Mouse (Mus musculus) right cerebral cortex, postnatal 14 days (tissue): ENCODE measurements around the gene Ccl11.

Experiments
- DNase-seq: peaks from one replicate; pipeline ENCODE4 v3.0.0; 2022

Ccl11 gene

DNA sequence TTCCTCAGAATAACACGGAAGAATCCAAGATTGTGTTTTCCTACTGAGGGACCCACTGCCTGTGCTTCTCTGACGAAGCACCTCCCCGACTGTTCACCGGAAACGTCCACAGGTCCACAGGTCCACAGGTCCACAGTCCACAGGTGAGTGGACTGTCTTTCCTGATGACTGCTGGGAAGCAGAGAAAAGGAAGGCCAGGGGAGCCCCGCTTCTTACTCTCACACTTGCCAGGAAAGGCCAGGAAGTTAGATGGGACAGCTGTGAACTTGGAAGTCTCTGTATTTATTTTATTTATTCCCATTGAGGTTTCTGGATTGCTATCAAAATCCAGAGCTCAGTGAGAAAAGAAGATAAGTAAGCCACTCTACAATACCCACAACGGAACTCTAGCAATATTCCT is 3.8 kb upstream of the Ccl11 start:
- no peak for DNase-seq

DNA sequence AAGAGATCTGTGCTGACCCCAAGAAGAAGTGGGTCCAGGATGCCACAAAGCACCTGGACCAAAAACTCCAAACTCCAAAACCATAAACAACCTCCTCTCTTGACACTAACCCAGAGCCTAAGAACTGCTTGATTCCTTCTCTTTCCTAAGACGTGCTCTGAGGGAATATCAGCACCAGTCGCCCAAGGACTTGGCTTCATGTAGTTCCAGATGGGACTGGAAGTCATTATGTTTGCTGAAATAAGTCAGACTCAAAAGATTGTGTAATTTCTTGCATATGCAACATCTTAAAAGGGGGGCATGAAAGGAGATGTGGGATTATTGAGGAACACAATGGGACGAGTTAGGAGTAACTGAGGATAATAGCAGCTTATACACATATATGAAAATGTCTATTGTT is 4.6 kb downstream of the Ccl11 start:
- DNase-seq = no peak

DNA sequence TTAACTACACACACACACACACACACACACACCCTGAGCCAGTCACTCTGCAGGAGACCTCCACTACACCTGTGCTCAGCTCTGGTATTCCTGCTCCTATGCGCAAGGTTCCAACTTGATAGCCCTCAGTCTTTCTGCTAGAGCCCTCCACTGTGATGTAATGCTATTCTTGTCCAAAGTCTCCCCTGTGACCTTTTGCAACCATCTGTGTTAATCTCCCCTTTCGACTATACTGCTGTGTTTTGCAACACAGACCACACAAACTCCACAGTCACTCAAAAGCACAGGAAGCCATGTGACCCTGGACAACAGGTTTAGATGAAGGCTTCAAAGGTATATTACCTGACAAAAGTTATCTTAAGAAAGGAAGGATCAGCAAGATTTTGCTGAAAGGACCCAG is 5.8 kb downstream of the Ccl11 start:
- no peak for DNase-seq

DNA sequence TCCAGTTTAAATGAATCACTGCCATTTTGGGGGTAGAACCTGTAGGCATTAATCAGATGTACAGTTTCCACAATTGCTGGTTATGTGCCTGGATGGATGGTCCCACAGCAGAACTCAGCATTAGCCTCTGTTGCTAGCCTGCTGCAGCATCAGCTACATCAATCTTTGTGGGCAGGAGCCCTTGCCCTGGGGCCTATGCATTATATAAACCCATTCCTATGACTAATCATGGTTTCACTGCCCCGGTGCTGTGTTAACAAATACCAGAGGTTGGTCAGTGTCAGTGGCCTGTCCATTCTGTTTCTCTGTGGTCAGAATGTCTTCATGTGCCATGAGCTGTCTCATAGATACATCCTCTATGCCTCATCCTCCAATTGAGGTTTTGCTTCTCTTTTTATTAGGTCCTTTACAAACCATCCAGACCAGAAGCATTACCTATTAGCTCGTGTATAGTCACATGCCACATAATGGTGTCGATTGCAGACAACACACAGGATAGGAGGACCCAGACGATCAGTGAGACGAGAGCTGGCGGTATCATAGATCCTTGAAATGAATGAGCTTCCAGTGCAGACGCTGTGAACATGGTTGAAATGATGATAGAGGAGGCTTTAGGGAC is 9.4 kb downstream of the Ccl11 start:
- no peak for DNase-seq

DNA sequence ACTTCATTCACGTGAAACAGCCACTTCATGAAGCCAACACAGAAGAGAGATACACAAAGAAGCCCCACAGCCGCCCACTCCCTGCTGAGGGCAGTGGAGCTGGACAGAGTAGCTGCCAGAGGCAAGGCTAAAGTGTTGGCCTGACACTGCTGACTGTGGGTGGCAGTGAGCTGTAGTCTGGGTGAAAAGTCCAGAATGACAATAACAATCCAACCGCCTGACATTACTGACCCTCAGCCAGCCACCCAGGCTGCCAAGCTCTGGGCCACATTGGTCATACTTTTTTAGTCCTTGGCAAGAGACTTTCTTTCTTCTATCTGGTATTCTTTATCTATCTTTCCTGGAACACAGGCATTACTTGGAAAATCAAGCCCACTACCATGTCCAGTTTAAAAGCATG is 13.5 kb downstream of the Ccl11 start:
- no peak for DNase-seq

DNA sequence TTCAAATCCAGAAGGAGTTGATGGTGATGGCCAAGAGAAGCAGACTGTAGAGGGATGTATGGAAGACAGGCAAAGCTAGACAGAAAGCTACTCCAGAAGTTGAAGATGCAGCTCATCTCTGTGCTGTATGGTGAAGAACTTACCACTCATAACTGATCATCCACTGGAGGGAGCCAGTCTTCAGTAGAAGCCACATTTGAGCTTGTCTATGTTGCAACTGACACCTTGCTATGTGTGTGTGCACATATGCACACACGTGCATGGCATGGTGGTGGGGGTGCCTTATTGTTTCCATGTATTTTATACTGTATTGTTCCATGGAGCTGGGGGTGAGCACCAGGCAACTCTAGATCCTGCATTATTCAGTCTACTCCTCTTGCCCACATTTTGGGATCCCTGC is 14.8 kb downstream of the Ccl11 start:
- DNase-seq = no peak

DNA sequence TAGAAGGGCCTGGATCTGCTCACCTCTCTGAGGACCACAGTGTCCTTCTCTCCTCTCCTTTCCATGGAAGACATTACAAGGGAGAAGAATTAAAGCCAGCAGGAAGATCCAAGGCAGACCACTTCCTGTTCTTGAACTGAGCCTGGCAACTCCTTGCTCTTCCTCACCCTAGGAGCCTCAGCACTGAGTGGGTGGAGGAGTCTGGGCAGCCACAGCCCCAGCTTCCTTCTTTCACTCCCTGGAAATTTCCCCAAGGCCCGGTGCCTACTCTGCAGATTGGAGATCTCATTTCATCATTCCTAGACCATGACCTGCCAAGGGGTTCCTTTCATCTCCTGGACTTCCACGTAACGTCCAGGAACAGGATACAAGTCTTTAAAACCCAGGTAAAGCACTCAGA is 15.4 kb downstream of the Ccl11 start:
- no peak for DNase-seq

DNA sequence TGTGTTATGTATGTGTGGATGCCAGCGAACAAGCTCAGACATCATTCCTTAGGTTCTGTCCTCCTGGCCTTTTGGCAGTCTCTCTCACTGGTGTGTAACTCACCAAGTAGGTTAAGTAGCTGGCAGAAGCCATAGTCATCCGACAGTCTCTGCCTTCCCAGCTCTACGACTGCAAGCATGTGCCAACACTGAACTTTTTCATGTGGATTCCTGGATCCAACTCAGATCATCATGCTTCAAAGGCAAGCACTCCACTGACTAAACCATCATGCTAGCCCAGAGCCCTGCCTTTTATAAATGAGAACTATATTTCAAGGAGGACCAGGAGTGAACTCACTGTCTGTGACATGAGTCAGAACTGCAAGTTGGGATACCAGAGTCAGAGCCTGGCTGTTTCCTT is 16.1 kb downstream of the Ccl11 start:
- no peak for DNase-seq

DNA sequence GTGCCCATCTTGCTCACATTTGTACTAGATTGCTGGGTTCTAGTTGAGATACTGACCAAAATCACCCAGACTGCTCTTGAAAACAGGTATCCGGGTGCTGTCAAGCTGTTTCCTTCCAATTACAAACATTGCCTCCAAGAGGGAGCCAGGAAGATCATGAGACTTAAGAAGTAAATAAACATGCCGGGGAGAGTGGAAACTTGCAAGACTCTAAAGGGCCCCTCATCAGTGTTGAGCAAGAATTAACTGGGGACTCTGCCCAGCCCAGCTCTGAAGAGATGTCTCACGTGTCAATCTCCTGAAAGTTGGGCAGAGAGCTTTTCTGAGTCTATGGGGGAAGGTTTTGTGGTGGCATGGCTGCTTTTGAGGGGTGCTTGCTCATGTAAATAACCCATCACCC is 19.4 kb downstream of the Ccl11 start:
- DNase-seq = no peak

DNA sequence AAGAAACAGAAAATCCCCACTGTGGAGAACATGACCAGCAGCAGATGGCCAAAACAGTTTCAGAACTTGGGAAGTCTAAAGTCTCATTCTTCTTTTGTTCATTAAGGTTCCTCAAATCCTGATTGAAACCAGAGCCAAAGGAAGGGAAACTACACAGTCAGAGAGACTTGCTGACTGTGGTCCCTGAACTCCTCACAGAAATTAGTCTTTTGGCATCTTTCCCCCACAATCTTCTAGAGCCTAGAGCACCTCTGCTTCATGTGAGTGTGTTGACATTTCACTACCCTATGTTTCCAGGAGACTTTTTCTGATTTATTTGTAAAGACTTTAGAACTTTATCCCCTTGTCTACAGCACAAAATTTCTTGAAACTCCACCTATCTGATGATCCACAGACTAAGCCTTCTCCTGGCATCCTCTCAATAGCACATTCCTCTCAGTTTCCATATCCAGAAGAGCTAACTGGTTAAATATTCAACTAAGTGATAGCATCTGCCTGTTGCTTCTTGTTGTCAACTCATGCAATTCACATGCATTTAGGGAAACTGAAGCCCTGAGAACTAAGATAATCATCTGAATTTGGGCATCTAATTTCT is 20.6 kb downstream of the Ccl11 start:
- no peak for DNase-seq

DNA sequence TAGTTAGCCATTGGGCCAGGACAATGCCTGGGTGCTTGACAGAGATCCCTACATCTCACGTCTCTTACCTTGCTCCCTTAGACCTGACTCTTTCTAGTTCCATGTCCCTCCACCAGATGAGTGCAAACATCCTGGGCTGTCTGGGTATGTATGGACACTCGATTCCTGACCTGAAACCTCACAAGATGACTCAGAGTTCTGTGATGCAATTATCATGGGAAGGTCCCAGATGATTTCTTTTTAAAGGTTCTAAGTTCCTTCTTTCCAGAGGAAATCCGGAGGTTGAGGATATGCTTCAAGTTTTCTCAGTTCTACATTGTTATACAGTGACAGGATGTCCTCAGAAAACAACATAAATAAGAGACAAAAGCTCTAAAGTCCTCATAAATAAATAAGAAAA is 23.2 kb downstream of the Ccl11 start:
- no peak for DNase-seq

DNA sequence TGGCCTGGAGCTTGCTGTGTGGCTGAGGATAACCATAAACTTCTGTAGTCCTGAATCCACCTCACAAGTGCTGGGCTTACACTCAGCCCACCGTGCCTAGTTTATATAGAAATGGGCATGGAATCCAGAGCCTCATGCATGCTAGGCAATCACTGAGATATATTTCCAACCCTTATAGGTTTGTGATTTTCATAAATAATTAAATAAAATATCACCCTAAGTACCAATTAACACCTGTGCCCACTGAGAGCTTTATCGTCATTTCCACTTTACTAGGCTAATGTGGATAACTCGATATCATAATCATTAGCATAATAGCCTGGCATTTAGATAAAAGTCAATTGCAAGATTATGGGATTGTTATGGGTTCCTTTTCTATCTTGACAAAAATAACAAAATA is 26.7 kb downstream of the Ccl11 start:
- no peak for DNase-seq

DNA sequence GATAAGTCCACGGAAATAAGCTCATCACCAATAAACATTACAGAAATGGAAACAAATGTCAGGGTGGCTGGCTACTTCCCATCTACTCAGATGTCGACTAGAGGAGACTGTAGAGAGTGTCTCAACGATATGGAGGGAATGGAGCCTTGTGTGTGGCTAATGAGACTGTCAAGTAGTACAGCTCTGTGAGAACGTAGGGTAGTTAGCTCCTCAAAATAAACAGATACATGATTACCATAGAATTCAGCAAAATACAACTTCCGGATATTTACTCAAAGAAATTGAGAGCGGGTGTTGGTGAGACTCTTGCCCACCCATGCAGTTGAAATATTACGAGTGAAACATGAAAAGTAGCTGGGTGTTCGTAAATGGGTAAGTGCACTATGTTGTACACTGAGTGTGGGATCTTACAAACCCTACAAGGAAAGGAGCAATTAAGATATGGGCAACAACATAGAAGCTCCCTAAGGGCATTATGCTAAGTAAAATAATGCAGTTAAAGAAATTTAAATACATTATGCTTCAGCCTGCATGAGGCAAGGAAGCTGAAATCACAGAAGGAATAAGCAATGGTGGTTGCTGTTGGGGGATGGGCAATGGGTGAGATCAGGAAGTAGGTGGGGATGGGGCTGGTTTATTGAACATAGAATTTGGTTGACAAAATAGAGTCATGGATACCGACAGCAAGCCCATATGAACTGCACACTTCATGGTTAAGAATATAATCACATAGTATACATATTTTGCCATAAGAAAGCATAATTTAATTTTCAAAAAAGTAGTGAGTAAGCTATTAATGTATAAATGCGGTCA is 42.1 kb downstream of the Ccl11 start:
- no peak for DNase-seq

DNA sequence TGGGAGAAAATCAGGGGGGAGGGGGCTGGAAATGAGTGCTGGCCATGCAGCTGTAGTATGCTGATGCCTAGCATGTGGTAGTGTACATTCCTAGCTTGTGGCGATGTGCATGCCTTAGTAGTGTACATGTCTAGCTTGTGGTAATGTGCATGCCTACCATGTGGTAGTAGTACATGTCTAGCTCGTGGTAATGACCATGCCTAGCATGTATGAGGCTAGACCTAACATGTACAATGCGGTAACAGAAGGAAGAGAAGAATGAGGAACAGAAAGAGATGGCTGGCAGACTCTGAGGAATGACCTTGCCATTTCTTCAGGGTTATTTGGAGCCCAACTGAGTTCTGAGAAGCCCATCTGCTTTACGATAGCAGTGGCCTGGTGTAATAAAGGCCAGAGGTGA is 43.5 kb downstream of the Ccl11 start:
- DNase-seq = no peak

DNA sequence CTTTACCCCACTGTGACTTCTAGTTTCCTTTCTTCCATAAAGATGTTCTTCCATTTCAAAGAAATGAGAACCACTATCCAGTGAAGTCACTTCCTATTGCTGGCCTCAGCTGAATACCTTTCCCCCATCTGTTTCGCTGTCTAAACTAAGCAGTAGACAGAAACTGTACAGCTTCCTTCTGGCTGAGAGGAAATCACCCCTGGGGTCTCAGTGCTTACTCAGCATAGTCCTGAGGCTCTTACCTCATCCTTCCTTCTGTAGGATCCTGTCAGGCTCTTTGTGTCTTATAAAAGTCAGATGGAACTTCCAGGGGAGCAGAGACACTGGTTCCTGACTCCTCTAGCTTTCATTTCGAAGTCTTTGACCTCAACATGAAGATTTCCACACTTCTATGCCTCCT is 43.9 kb downstream of the Ccl11 start, which contains the start of gene Ccl12:
Gene Ccl12 (plus strand): TSS at position 317 of the 400 bp plus-strand sequence.
- no peak for DNase-seq

DNA sequence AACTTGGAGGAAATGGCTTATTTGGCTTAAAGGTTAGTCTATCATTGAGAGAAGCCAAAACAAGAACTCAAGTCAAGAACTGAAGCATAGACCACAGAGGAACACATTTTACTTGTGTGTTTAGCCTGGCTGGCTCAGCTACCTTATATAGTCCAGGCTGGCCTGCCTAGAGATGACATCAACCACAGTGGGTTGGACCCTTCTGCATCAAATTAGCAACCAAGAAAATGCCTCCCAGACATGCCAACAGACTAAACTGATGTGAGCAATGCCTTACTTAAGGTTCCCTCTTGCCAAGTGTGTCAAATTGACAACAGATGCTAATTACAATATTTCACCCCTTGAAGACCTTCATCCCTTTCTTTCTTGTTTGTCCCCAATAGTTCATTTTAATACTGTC is 52.0 kb downstream of the Ccl11 start:
- DNase-seq = no peak

DNA sequence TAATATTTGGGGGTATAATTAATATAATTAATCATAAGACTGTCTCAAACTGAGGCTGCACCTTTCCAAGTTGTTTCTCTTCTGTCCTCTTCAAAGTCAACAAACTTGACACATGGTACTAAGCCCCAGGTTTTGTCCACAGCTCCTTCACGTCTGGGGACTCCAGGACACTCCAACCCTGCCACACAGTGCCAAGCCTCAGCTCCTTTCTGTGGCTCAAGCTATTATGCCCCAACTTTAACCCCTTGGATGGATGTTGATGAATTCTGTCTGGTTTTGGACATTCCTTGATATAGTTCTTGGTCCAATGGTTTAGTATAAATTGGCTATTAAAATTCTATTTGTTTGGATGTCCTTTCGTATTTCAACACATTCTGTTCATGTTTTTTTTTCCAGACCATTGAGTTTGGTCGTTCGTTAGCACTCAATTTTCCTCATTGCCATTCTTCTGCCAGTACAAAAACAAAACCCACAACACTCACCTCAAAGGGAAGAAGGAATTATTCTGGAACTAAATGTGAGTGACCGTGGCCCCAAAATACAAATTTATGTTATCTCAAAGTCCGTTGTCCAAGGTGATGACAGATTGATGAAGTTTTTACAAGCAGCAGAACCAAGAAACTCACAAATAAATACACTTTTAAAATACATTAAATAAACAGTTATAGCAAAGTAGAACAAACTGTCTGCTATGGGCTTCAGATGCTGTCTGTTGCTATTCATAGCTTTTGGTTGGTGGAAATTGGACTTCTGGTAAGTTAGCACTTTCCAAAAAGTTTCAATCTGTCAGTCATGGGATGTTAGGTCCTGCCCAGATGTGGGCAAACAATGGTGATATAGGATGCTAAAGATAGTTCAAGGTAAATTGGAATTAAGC is 53.0 kb downstream of the Ccl11 start:
- no peak for DNase-seq
